Mouse (Mus musculus): ENCODE measurements at regions not wholly inside any gene's neighbourhood (a gene's known extent, or its start where the extent isn't known, plus 50 kb on each side); places are given as distances from the start of the nearest gene placed in this dataset.
"Not testable (repeated sequence)": the region's sequence is repeated elsewhere in the genome, so short reads cannot be mapped to it uniquely, and the experiment has no call there.

GRCm38 (mm10) chr11:94882687-94883383, 53.2 kb upstream of the Col1a1 start:
- intact Hi-C loops (cut with DNase I): no loop called here

GRCm38 (mm10) chr11:94881982-94882686, 53.9 kb upstream of the Col1a1 start:
- intact Hi-C loops (cut with DNase I): no loop called here

GRCm38 (mm10) chr11:94880896-94881840, 54.9 kb upstream of the Col1a1 start:
- intact Hi-C loops (cut with DNase I): no loop called here

GRCm38 (mm10) chr11:94876707-94877106, 59.3 kb upstream of the Col1a1 start:
- intact Hi-C loops (cut with DNase I): no loop called here

GRCm38 (mm10) chr11:94875026-94875425, 61.0 kb upstream of the Col1a1 start:
- intact Hi-C loops (cut with DNase I): no loop called here

- intact Hi-C loops (cut with DNase I): no loop called here
Observed at GRCm38 (mm10) chr11:94874155-94874561, 61.9 kb upstream of the Col1a1 start.

GRCm38 (mm10) chr11:94873693-94874092, 62.3 kb upstream of the Col1a1 start:
- intact Hi-C loops (cut with DNase I): no loop called here

- intact Hi-C loops (cut with DNase I): no loop called here
Observed at GRCm38 (mm10) chr11:94872921-94873320, 63.1 kb upstream of the Col1a1 start.

- intact Hi-C loops (cut with DNase I): no loop called here
Observed at GRCm38 (mm10) chr11:94870341-94870740, 65.7 kb upstream of the Col1a1 start.

GRCm38 (mm10) chr11:94869866-94870265, 66.2 kb upstream of the Col1a1 start:
- intact Hi-C loops (cut with DNase I): not testable (repeated sequence)

GRCm38 (mm10) chr11:94866176-94866967, 69.7 kb upstream of the Col1a1 start:
- intact Hi-C loops (cut with DNase I): loop anchor here (1.0 kb wide), 1 partner anchor 71 kb away; no protein-coding TSS in a partner anchor

GRCm38 (mm10) chr11:94850129-94850528, 67.6 kb upstream of the Tmem92 start:
- intact Hi-C loops (cut with DNase I): no loop called here

GRCm38 (mm10) chr11:94839133-94839532, 56.6 kb upstream of the Tmem92 start:
- intact Hi-C loops (cut with DNase I): no loop called here

GRCm38 (mm10) chr11:94838140-94838539, 55.6 kb upstream of the Tmem92 start:
- intact Hi-C loops (cut with DNase I): no loop called here

- intact Hi-C loops (cut with DNase I): no loop called here
Observed at GRCm38 (mm10) chr11:94836347-94836746, 53.8 kb upstream of the Tmem92 start.

- intact Hi-C loops (cut with DNase I): no loop called here
Observed at GRCm38 (mm10) chr11:94832246-94832985, 49.9 kb upstream of the Tmem92 start.
